Mouse (Mus musculus): ENCODE results near the gene Slc7a11. TPM values are rescaled to one million over a fixed set of nuclear protein-coding genes. Genes with fewer than 3 reads are reported as not detected.

Slc7a11 gene
- polyA plus RNA-seq, 2 experiments = 0.15 TPM

DNA sequence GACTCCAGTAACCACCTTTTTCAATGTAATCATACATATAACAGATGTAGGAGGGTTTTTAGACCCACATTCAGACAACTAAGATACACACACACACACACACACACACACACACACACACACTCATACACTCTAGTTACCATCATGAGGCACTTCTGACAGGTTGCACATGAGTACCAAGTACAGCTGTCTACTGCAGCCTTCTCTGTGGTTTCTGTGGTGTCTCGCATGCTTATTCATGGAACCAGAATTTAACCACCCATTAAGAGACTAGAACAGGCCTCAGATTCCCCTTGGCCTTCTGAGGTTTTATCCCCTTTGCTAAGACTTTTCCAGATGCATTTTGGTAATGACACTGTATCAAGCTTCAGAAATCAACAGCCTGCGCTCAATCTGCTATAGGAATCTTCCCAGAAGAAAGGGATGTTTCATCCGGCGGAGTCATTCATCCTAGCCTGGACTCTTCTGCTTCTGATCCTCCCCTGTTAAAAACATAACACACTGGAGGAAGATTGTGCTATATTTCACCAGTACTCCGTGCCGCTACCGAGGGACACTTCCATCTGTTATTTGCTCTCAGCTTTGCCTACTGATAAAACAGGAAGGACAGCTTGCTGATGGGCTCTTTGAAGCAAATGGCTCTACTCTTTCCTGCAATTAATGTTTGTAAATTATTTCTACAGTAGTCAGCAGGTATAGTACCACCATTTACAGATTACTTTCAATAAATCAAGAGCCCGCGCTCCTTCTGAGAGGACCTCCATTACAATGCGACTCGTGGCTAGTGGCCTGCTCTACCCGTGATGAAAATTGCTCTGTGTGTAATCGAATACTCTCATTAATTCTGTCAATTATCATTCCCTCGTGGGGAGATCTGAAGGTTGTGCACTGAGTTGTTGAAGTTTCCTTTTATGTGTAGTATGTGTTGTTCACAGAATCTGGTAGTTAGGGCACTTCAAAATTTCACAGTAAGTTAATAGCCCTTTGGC, 135.8 kb downstream of the Slc7a11 start:
- no peaks in the 10 kb centered on the region for H3K4me1 ChIP-seq (replicated peaks; ENCODE audit: control insufficient read depth in 2 of 2, insufficient read depth in 2 of 2, low read length in 1 of 2)
- no peak overlapping the region for H3K9ac ChIP-seq (replicated peaks)
- H3K4me3 ChIP-seq (ENCODE audit: insufficient read depth in 1 of 2, low read depth in 2 of 2, low read length in 2 of 2) = no peak overlapping the region
- no peak overlapping the region for H3K27ac ChIP-seq
- no peak overlapping the region for H3K4me2 ChIP-seq (ENCODE audit: low read depth)
- WGBS (ENCODE audit: insufficient replicate concordance) = 70% methylated on average over 14 of the region's 14 CpGs
- DNase-seq (ENCODE audit: low read depth in 3 of 3, low spot score in 3 of 3) = no peak
- no peak for ATAC-seq (ENCODE audit: insufficient read depth)
- no peak for TF ChIP-seq EP300 (IDR thresholded peaks at IDR 0.05; ENCODE audit: low read depth)
- TF ChIP-seq CTCF (IDR thresholded peaks at IDR 0.05; ENCODE audit: low read depth) = no peak
- H3K9me3 ChIP-seq (ENCODE audit: control insufficient read depth, low read length) = no peaks in the 10 kb centered on the region
- no peaks in the 10 kb centered on the region for H3K27me3 ChIP-seq (ENCODE audit: control insufficient read depth, insufficient read depth, low read length)
- no peaks in the 10 kb centered on the region for H3K36me3 ChIP-seq (replicated peaks; ENCODE audit: control insufficient read depth, insufficient read depth, low read depth)

DNA sequence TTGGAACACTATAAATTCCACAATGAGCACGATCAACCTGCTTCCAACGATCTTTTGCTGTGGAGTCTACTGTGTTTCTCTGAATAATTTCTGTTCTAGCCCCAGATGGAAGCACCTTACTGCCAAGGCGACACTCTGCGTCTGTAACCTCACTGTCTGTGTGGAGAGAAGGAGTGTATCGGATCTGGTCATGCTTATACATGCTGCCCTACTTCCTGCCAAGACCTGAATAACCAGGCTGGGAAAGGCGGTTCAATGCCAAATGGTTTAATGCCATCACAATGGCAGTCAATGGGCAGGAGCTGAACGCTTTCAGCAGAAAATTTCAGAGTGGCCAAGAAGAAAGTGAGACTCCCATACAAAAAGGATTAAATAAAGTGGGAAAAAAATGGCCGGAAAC, 137.1 kb downstream of the Slc7a11 start:
- ATAC-seq (ENCODE audit: insufficient read depth) = no peak
- 60% methylated on average over 8 of the region's 8 CpGs for WGBS (ENCODE audit: insufficient replicate concordance)
- Histone ChIP-seq H3K27me3 (ENCODE audit: control insufficient read depth, insufficient read depth, low read length) (no peaks in the 10 kb centered on the region), H3K36me3 (replicated peaks; ENCODE audit: control insufficient read depth, insufficient read depth, low read depth) (no peaks in the 10 kb centered on the region), H3K9me3 (ENCODE audit: control insufficient read depth, low read length) (no peaks in the 10 kb centered on the region), H3K27ac (no peak overlapping the region), H3K4me2 (ENCODE audit: low read depth) (no peak overlapping the region), H3K4me3 (ENCODE audit: insufficient read depth in 1 of 2, low read depth in 2 of 2, low read length in 2 of 2) (no peak overlapping the region), H3K9ac (replicated peaks) (no peak overlapping the region), H3K4me1 (replicated peaks; ENCODE audit: control insufficient read depth in 2 of 2, insufficient read depth in 2 of 2, low read length in 1 of 2) (no peaks in the 10 kb centered on the region)
- TF ChIP-seq EP300 (IDR thresholded peaks at IDR 0.05; ENCODE audit: low read depth) = no peak
- no peak for TF ChIP-seq CTCF (IDR thresholded peaks at IDR 0.05; ENCODE audit: low read depth)
- DNase-seq (ENCODE audit: low read depth in 3 of 3, low spot score in 3 of 3) = no peak

DNA sequence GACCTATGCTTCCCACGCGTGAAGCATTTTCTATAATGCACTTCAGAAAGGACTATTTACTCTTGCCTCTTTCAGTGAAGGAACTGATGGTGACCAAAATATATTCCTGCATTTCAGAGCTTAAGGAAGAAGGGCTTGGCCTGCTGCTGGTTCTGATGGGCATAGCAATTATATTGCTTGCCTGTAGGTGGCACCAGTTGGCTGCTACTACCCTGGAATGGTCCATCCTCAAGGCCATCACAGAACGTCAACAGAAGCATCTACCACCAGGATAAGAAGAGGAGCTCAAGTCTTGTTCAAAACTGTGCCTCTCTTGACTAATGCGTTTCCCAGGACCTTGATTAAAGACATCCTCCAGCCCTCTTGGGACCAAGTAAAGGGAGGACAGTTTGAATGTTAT, 139.3 kb downstream of the Slc7a11 start:
- no peak overlapping the region for H3K9ac ChIP-seq (replicated peaks)
- no peaks in the 10 kb centered on the region for H3K9me3 ChIP-seq (ENCODE audit: control insufficient read depth, low read length)
- DNase-seq (ENCODE audit: low read depth in 3 of 3, low spot score in 3 of 3) = no peak
- TF ChIP-seq EP300 (IDR thresholded peaks at IDR 0.05; ENCODE audit: low read depth) (no peak), CTCF (IDR thresholded peaks at IDR 0.05; ENCODE audit: low read depth) (peak; percentile 57)
- no peak overlapping the region for H3K4me2 ChIP-seq (ENCODE audit: low read depth)
- H3K27me3 ChIP-seq (ENCODE audit: control insufficient read depth, insufficient read depth, low read length) = no peaks in the 10 kb centered on the region
- no peak overlapping the region for H3K4me3 ChIP-seq (ENCODE audit: insufficient read depth in 1 of 2, low read depth in 2 of 2, low read length in 2 of 2)
- 35% methylated on average over 4 of the region's 4 CpGs for WGBS (ENCODE audit: insufficient replicate concordance)
- ATAC-seq (ENCODE audit: insufficient read depth) = no peak
- H3K36me3 ChIP-seq (replicated peaks; ENCODE audit: control insufficient read depth, insufficient read depth, low read depth) = no peaks in the 10 kb centered on the region
- no peaks in the 10 kb centered on the region for H3K4me1 ChIP-seq (replicated peaks; ENCODE audit: control insufficient read depth in 2 of 2, insufficient read depth in 2 of 2, low read length in 1 of 2)
- no peak overlapping the region for H3K27ac ChIP-seq

DNA sequence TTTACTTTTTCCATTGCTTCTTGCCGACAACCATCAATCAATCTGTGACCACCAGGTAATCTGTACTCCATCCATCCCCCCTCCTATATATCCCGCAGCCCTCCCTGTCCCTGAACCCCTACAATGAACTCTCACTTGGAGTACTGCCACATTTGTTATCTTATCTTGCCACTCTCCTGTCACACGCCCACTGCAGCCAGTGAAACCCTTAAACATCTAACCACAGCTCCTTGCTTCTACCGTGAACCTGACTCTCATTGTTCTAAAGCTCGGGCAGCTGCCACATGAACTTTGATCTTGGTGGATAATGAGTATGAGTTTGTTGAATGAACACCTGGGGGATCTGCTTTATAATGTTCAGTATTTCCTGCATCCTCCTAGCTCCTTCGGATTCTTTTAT, 140.8 kb downstream of the Slc7a11 start:
- Histone ChIP-seq H3K4me2 (ENCODE audit: low read depth) (no peak overlapping the region), H3K9ac (replicated peaks) (no peak overlapping the region), H3K27ac (no peak overlapping the region), H3K4me1 (replicated peaks; ENCODE audit: control insufficient read depth in 2 of 2, insufficient read depth in 2 of 2, low read length in 1 of 2) (no peaks in the 10 kb centered on the region), H3K27me3 (ENCODE audit: control insufficient read depth, insufficient read depth, low read length) (no peaks in the 10 kb centered on the region), H3K36me3 (replicated peaks; ENCODE audit: control insufficient read depth, insufficient read depth, low read depth) (no peaks in the 10 kb centered on the region), H3K4me3 (ENCODE audit: insufficient read depth in 1 of 2, low read depth in 2 of 2, low read length in 2 of 2) (no peak overlapping the region), H3K9me3 (ENCODE audit: control insufficient read depth, low read length) (no peaks in the 10 kb centered on the region)
- TF ChIP-seq EP300 (IDR thresholded peaks at IDR 0.05; ENCODE audit: low read depth) (no peak), CTCF (IDR thresholded peaks at IDR 0.05; ENCODE audit: low read depth) (no peak)
- no peak for ATAC-seq (ENCODE audit: insufficient read depth)
- 10% methylated on average over 6 of the region's 6 CpGs for WGBS (ENCODE audit: insufficient replicate concordance)
- DNase-seq (ENCODE audit: low read depth in 3 of 3, low spot score in 3 of 3) = no peak

DNA sequence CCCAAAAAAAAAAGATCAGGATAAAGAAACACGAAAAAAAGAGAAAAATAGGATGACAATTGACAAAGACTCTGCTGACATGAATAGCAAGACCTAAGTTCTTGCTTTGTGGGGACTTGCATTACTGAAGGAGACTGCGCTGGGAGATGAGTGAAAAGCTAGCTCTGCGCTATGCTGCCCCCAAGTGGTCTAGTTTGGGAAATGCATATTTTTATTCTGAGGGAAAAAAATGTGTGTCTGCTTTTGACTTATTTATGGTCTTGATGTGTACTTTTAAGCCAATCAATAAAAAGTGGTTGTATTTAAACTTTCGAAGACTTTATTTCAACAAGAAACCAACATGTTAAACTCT, 142.5 kb downstream of the Slc7a11 start:
- Histone ChIP-seq H3K4me1 (replicated peaks; ENCODE audit: control insufficient read depth in 2 of 2, insufficient read depth in 2 of 2, low read length in 1 of 2) (no peaks in the 10 kb centered on the region), H3K4me2 (ENCODE audit: low read depth) (no peak overlapping the region), H3K36me3 (replicated peaks; ENCODE audit: control insufficient read depth, insufficient read depth, low read depth) (no peaks in the 10 kb centered on the region), H3K27me3 (ENCODE audit: control insufficient read depth, insufficient read depth, low read length) (no peaks in the 10 kb centered on the region), H3K4me3 (ENCODE audit: insufficient read depth in 1 of 2, low read depth in 2 of 2, low read length in 2 of 2) (no peak overlapping the region), H3K9me3 (ENCODE audit: control insufficient read depth, low read length) (no peaks in the 10 kb centered on the region), H3K27ac (no peak overlapping the region), H3K9ac (replicated peaks) (no peak overlapping the region)
- 4% methylated on average over 4 of the region's 4 CpGs for WGBS (ENCODE audit: insufficient replicate concordance)
- DNase-seq (ENCODE audit: low read depth in 3 of 3, low spot score in 3 of 3) (peak in 1 of 3 experiments; percentile 9), ATAC-seq (ENCODE audit: insufficient read depth) (no peak)
- TF ChIP-seq EP300 (IDR thresholded peaks at IDR 0.05; ENCODE audit: low read depth) = no peak
- peak; percentile 65 for TF ChIP-seq CTCF (IDR thresholded peaks at IDR 0.05; ENCODE audit: low read depth)

Measured in liver, embryonic 14.5 days (tissue).